Mouse (Mus musculus) ES-Bruce4 (cell line): Measurements from ENCODE around the gene Gpx2.

Source experiments
- CTCF ChIP-seq: IDR thresholded peaks from one replicate; pipeline ENCODE4 v1.8.1; 2011; ENCODE audit warnings: low read depth, low read length
- EP300 ChIP-seq: IDR thresholded peaks from 2 replicates; pipeline ENCODE4 v1.6.1; 2011; ENCODE audit warnings: low read depth, low read length; ENCODE audit not compliant: insufficient read depth

DNA sequence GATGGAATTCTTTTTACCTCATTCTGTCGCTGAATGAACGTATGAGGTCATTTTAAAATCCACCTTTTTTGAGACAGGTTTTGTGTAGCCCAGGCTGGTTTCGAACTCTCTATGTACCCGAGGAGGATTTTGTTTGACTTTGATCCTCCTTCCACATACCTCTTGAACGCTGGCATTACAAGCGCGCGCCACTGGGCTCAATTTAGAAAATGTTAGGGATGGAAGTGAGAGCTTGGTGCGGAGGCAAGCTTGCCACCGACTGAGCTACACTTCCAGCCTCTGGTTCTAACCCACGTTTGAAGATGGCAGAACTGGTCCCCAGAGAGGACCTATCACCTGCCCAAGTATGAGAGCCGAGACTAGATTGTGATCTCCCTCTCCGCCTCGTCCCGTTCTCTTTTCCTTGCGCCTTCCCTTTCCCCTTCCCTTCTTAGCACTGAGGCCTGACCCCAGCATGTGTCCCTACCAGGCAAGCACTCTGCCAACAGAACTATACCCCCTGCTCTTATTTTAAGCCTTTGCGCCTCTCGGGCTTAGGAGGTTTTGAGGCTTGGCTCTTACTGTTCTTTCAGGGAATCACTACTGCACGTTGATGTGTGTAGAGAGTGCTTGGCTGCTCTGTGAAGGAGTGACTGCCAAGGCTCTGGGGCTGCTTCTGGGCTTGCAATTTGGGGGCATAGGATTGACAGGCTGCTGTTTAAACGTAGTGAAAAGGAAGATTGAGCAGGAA, 29.3 kb downstream of the Gpx2 start:
- no peak for TF ChIP-seq EP300
- no peak for TF ChIP-seq CTCF
